Mouse (Mus musculus) kidney, postnatal 10 days (tissue): ENCODE data around the gene Rara.
"Not testable (repeated sequence)": the region's sequence is repeated elsewhere in the genome, so short reads cannot be mapped to it uniquely, and the experiment has no call there.

Experiments used
- DNase-seq: peaks from one replicate; pipeline ENCODE4 v3.0.0; 2021; ENCODE audit warnings: mixed read lengths

The Rara gene

GRCm38 (mm10) chr11:98927438-98928076 lies at the start of gene Rara:
Gene Rara, plus strand, starts transcription at chr11:98927818.
- peak; percentile 61 for DNase-seq

GRCm38 (mm10) chr11:98887703-98888102 lies 39.9 kb upstream of the Rara start:
- no peak for DNase-seq

- DNase-seq, result no peak
Observed at GRCm38 (mm10) chr11:98889077-98889476, 38.5 kb upstream of the Rara start.

- no peak for DNase-seq
Observed at GRCm38 (mm10) chr11:98889977-98890376, 37.6 kb upstream of the Rara start.

- no peak for DNase-seq
Observed at GRCm38 (mm10) chr11:98892426-98892825, 35.2 kb upstream of the Rara start.

- no peak for DNase-seq
Observed at GRCm38 (mm10) chr11:98900529-98901125, 27.0 kb upstream of the Rara start.

GRCm38 (mm10) chr11:98902621-98903245 lies 24.9 kb upstream of the Rara start:
- DNase-seq, result no peak

GRCm38 (mm10) chr11:98904577-98904976 lies 23.0 kb upstream of the Rara start:
- DNase-seq, result no peak

GRCm38 (mm10) chr11:98905033-98905432 lies 22.6 kb upstream of the Rara start:
- DNase-seq, result no peak

- no peak for DNase-seq
Observed at GRCm38 (mm10) chr11:98905583-98905982, 22.0 kb upstream of the Rara start.

GRCm38 (mm10) chr11:98907063-98907436 lies 20.6 kb upstream of the Rara start:
- DNase-seq, result no peak

- peak; percentile 98 for DNase-seq
Observed at GRCm38 (mm10) chr11:98907437-98908173, 20.0 kb upstream of the Rara start, which contains the start of gene Cdc6. Gene Cdc6, plus strand, starts transcription at chr11:98907801.

- DNase-seq, result peak; percentile 89
Observed at GRCm38 (mm10) chr11:98909654-98910053, 18.0 kb upstream of the Rara start.

GRCm38 (mm10) chr11:98910415-98910814 lies 17.2 kb upstream of the Rara start:
- no peak for DNase-seq

GRCm38 (mm10) chr11:98911498-98911897 lies 16.1 kb upstream of the Rara start:
- DNase-seq, result no peak

- peak; percentile 59 for DNase-seq
Observed at GRCm38 (mm10) chr11:98914196-98914595, 13.4 kb upstream of the Rara start.

- not testable (repeated sequence) for DNase-seq
Observed at GRCm38 (mm10) chr11:98916376-98916775, 11.2 kb upstream of the Rara start.

- no peak for DNase-seq
Observed at GRCm38 (mm10) chr11:98917428-98918005, 10.1 kb upstream of the Rara start.

- no peak for DNase-seq
Observed at GRCm38 (mm10) chr11:98918231-98918630, 9.4 kb upstream of the Rara start.

- DNase-seq, result no peak
Observed at GRCm38 (mm10) chr11:98919009-98919408, 8.6 kb upstream of the Rara start.

GRCm38 (mm10) chr11:98921813-98922212 lies 5.8 kb upstream of the Rara start:
- DNase-seq, result peak; percentile 87

GRCm38 (mm10) chr11:98922307-98922706 lies 5.3 kb upstream of the Rara start:
- DNase-seq, result peak; percentile 84
